Mouse (Mus musculus) CD4-positive naive resting alpha-beta T cell, adult 57 days (primary cell): ENCODE data around the gene Lbhd1. TPM values are rescaled to one million over a fixed set of nuclear protein-coding genes. Genes with fewer than 3 reads are reported as not detected.

Experiments
- total RNA-seq: library from RNA; stranded (reverse); gene quantifications from one replicate; pipeline ENCODE4 v1.2.4, GENCODE M21; 2023

Lbhd1 gene
- 15.5 TPM for total RNA-seq

DNA sequence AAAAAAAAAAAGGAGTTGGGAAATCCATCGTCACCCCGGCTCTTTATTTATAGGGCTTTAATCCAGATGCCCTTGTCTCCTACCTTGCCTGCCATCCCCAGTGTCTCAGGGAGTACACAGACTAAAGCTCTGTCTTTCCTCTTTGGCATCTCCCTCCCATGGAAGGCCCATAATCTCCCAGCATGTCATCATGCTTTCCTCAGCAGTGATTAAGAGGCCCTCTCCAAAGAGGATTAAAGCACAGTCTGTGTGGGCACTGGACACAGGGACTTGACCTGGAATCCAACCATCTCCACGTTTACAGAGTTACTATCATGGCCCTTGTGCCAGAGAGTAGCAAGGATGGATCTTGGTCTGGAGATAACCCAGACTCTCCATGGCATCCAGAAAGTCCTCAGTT lies at the start of gene Lbhd1, which contains the start of gene Gm49403:
Gene Lbhd1 (plus strand): TSS at position 117 of the 400 bp plus-strand sequence.
Gene Gm49403 (plus strand): TSS at position 315 of the 400 bp plus-strand sequence.

DNA sequence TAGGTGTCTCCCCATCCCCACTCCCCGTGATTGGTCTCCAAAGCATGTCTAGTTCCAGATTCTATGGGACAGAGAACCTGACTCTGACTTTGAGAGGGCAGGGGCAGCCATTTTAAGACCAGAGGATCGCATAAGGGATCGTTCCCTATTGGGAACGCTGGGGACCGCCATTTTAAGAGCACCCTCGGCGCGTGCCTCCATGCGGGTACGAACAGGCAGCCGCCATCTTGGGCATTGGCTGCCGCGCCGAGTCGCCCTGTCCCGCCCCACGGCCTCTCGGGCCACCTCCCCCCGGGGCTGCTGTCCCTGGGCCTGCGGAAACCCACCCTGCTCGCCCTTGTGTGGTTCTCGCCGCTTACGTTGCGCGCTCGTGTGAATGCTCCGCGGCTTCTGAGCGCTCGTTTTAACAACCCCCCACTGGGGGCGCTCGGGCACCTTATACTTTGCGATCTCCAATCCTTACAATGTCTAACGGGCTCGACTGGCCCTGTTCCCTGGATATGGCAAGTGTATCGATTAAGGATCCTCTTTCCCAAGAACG lies 46.2 kb upstream of the Lbhd1 start, which contains the start of gene Bscl2:
Gene Bscl2 (plus strand): TSS at position 217 of the 541 bp plus-strand sequence.

DNA sequence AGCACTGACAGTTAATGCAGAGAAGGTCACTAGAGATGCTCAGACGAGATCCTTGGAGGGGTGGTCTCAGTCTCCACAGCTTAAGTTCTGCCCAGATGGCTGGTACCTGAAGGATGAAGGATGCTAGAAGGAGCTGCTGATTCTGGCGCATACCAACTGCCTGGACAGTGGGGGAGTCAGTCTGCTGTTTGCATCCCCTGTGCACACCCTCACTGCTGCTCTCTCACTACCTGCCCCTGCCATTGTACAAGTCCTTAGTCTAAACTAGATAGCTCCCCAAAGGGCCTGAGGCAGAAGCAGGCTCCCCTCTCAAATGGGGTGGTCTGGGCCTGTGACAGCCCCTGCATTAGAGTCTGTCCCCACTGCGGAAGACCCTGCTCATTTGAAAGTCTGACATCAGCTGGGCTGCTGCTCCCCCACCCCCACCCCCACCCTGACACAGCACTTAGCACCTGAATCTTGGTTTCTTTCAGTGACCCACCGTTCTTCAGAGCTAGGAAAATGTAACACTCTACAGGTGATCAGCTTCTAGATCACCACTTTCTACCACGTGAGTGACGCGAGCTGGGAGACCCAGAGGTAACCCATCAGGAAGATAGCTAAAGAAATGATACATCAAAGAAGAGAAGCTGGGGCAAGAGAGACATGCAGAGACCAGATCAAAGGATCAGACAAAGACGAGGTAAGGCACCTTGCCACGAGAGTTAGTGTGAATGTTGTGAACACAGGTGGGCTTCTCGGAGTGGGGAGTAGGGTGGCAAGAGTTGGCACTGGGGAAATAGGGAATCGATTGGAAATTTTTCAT lies 44.2 kb upstream of the Lbhd1 start, which contains the start of gene Gng3:
Gene Gng3 (minus strand): TSS at position 92 of the 805 bp plus-strand sequence.

DNA sequence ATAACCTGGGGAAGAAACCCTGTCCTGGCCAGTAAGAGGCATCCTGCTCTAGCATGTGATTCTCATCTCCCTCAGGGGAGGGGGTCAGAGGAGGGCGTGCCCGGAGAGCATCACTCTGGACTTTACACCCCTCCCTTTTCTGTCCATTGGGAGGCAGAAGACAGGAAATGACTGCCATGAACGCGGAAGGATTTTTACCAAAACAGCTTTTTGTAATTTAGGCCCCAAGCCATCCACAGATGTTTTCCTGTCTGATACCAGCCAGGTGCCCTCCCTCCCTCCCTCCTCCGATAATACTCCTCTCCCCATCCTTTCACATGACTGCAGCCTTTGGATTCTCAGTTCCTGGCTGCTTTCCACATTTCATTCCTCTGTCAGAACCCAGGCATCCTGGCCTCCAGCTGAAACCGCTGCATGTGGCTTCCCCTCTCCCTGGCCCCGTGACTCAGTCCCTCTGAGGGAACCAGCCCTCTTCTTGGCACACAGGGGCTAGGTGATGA lies 33.1 kb upstream of the Lbhd1 start, which contains the start of gene Lrrn4cl:
Gene Lrrn4cl (plus strand): TSS at position 367 of the 500 bp plus-strand sequence.

DNA sequence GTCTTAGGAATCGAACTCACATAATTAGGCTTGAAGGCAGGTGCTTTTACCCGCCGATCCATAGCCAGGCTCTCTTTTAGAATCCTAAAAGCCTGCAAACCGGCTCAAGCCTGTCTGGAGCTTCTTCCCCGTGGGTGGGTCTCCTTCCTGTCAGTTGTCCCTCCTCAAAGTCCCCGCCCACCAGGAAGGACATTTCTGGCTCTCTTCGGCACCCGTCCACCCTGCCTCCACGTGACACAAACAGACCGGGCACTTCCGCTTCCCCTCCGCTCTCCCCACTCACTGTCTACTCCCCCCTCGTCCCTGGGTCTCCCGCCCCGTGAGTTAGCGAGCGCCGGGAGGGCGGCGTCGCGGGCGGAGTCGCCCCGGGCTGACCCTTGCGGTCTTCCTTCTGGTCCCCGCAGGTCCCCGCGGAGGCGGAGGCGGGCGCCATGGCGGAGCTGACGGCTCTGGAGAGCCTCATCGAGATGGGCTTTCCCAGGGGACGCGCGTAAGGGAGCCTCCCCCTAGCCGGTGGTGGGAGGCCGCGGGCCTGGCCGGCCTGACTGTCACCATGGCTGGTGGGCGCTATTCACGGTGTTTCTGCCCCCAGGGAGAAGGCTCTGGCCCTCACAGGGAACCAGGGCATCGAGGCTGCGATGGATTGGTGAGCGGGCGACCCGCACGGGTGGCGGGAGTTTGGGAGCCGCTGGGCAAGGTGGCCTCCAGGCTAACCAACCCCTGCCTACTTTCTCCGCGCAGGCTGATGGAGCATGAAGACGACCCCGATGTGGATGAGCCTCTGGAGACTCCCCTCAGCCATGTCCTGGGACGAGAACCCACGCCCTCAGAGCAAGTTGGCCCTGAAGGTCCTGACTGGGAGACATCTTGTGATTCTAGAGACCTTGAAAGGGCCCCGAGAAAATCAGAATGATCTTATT lies 12.0 kb upstream of the Lbhd1 start, which contains the start of gene Ubxn1:
Gene Ubxn1 (plus strand): TSS at position 230 of the 920 bp plus-strand sequence.

DNA sequence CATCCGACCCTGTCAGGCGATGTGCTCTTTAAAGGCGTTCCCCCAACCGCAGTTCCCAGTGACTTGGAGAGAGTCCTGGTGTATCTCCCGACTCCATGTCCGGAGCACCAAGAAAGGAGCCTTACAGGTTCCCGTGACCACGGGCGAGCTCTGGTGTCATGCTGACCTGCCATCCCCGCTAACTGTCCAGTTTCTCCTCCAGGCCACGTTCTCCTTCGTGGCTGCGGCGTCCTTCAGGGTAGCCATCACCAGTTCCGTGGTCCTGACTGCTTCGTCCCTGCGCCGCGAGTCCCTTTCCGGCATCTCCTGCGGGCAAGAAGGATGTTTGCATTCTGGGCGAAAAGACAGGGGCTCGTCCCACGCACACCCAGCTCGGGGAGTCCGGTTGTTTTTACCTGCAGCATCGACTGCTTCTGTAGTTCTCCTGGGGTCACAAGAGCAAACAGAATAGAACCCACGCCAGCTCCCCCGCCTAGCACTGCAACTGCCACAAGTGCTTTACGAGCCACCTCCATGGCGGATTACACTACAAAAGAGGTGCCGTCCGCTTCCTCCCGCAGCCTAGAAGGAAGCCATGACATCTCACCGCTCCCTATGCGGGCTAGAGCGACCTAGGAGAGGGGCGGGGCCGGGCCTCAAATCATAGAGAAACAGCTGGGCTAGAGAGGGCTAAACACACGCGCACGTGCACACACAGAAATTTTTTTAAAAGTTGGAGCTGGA lies 3.1 kb upstream of the Lbhd1 start, which contains the start of gene Uqcc3:
Gene Uqcc3 (minus strand): TSS at position 613 of the 723 bp plus-strand sequence.

DNA sequence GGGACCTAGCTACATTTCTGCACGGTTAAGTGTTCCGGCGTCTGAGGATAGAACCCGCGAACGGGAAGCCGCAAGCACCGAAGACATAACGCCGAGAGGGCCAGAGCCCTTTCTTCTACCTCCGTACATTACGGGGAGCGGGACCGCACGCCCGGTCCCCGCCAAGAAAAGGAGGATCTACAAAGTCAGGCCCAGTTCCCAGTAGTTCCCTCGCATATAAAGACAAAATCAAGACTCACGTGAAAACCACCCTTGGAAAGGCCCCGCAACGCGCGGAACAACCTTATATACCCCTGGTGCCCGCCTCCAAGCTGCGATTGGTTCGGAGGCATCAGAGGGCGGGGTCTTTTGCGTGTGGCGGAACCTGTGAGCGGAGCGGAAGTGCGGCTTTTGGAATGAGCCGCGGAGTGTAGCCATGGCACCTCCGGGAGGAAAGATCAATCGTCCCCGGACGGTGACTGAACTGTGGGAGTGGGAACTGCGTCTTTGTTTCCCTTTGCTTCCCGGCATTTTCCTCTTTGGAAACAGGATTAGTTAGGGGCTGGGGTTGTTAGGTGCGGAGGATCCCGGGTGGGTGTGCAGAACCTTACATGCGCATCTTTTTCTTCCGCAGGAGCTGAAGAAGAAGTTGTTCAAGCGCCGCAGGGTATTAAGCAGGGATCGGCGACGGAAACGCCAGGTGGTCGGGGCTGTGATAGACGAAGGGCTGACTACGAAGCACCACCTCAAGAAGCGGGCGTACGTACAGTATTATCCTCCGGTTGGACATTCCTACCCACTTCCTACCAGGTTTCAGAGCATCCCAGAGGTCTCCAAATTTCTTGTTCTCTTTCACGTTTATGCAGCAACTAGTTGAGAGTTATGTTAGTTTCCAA lies 5.2 kb downstream of the Lbhd1 start, which contains the start of the genes 1810009A15Rik and Gm49416:
Gene 1810009A15Rik (plus strand): TSS at position 343 of the 875 bp plus-strand sequence.
Gene Gm49416 (plus strand): TSS at position 416 of the 875 bp plus-strand sequence.

DNA sequence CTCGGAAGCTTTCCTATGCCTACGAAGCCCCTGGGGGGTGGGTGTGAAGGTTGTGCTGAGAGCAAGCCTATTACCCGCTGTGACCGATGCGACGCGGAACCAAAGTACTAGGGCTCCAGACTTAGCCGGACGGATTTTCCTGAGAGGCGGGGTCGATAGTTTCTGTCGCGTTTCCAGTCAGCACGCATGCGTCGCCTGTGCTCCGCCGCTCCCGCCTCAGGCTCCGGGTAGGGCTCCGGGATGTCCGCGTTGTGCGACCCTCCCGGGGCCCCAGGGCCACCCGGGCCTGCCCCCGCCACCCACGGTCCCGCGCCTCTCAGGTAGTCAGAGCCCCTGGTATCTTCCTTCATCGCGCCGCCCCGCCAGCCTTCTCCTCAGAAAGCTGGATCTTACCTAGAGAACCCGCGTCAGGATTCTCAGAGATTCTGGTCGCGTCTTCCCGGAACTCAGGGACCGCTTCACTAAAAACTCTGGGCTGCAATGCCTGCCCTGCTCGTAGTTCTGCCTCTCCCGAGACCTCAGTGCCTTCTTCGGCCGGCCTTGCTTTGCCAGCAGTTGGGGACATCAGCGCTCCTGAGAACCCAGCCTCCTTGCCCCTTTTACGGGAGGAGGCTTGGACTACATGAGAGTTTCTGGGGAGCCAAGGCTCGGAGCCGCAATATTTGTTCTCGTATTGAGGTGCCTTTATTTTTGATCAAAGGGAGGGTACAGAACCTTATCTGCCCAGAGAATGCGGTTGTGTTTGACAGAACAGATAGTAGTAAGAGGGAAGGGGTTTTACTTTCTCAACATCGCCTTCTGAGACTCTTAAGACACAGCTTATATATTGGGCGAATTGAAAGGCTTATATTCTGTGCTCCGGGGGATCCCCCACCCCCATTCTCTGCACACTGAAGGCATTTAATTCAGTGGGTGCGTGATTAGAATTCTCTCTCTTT lies 9.6 kb downstream of the Lbhd1 start, which contains the start of gene Ints5:
Gene Ints5 (plus strand): TSS at position 177 of the 938 bp plus-strand sequence.

DNA sequence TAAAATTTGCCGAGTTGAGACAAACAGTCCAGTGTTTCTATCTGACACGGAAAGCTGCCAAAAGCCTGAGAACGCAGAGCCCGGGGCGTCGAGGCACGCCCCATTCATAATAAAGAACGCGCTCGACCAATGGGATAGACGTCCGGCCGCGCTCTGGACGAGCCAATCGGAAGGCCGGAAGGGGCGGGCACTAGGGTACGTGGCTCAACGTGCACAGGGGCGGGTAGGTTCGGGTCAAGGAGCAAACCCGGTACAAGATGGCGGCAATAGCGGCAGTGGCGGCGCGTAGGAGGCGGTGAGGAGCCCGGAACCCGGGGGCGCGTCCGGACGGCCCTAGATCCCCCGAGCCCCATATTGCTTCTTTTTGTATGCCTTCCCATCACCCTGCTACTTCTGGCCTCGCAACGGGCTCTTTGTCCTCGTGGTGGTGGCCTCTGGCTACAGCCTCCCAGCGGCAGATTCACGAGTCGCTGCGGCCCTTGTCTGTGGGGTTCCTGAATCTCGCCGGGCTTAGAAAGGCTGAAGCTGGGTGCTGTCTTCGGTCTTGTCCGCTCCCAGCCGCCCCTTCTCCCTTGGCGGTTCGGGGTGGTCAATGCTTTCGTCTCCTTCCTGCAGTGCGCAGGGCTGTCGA lies 14.4 kb downstream of the Lbhd1 start, which contains the start of gene Ganab:
Gene Ganab (plus strand): TSS at position 207 of the 631 bp plus-strand sequence.

DNA sequence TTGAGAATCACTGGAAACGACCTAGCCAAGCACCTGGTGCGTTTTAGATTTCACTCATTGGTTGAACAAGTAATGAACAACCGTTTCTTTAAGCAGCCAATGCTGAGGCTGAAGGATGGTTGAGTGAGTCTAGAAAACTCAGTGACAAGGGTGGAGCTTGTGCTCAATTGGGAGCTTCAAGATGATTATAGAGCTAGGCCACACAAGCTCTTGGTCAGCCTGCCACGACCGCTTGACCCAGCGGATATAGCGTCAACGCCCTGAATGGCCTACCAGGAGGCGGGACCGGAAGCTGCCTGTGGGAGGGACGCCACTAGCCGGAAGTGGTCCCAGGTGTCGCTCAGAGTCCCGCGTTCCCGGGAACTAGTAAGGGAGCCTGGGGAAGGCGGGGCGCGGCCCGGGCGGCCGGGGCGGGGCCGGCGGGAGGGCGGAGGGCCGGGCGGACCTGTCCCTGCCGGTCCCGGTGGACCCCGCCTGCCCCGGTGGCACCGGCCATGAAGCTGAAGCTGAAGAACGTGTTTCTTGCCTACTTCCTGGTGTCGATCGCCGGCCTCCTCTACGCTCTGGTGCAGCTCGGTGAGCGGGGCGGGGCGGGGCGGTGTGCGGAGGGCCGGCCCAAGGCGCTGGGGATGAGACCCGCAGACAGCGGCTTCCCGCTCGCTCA lies 36.7 kb downstream of the Lbhd1 start, which contains the start of gene B3gat3:
Gene B3gat3 (plus strand): TSS at position 302 of the 664 bp plus-strand sequence.

DNA sequence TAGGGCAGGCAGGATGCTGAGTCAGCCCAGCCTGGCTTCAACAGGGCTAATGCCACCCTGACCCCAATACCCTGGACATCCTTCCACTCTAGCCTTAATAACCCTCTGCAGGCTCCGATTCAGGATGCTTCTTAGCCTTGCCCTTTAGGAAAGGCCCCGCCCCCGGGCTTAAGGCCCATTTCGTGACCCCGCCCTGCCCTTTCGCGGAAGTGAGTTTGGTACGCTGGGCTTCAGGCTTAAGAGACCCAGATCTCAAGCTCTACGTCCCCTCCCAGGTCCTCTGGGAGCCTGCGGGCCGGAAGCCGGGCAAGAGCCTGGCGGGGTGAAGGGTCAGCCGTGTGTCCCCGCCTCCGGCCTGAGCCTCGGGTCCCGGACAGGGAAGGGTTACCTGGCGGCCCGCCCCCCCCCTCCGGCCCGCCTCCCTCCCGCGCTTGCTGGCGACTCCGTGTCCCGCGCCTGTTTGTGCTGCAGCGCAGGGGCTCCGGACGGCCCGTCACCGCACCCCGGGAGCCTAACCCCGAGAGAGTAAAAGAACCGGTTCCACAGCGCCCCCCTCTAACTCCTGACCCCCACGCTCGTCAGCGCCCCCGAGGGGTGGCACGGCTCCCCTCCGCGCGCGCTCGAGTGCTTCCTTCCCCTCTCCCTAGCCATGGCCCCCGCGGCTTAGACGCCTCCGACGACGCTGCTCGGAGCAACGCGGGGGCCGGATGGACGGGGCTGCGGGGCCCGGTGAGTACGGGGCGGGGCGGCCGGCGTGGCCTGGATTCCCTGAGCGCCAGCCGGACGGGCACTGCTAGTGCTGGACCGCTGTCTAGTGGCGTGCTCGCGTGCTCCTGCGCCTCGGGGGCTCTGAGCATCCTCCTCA lies 45.9 kb downstream of the Lbhd1 start, which contains the start of the genes Rom1 and Eml3:
Gene Rom1 (minus strand): TSS at position 133 of the 865 bp plus-strand sequence.
Gene Eml3 (plus strand): TSS at position 329 of the 865 bp plus-strand sequence.

DNA sequence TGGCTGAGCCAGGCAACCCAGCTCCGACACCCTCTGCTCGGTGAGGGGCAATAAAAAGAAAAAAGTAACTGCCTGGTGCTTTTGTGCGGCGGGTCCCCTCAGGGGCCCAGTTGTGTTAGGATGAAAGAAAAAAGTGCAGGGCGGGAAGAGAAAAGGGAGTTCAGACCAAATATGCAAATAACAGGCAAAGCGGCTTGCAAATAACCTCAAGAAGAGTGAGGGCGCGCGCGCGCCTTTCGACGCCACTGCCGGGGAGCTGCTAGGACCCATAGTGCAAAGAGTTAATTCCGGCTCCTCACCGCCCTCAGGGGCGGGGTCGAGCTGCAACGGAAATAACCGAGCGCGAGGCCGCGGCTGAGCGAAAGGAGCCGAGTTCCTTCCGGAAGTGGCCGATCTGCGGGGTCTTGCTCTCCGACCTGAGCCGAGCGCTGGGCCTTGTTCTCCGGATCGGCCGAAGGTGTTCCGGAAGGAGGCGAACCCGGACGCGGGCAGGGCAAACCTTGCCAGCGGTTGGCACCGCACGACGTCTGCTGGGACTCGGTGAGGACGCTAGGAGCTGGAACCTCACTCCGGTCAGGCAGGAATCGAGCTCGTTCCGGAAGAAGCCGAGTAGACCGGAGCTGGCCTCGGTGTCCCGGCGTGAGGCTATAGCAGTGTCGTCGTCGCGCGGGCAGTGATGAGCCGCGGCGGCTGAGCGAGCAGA lies 58.1 kb downstream of the Lbhd1 start, which contains the start of gene Mta2:
Gene Mta2 (plus strand): TSS at position 361 of the 703 bp plus-strand sequence.

